Comparison of ENCODE assay signal across 18 mouse cellular contexts in genomic region chr11:62996522-62996898, GRCm38 (mm10). TPM values are rescaled to one million over a fixed set of nuclear protein-coding genes. Genes with fewer than 3 reads are reported as not detected.
A peak's percentile ranks its signal among the peaks of the same experiment; 100 is the strongest.
DNase-seq lines count a peak whose midpoint lies in the region; ATAC-seq and TF ChIP-seq lines count a peak whose summit lies in the region.
"Had no signal": no experiment of that assay in that cellular context is flagged by ENCODE, and none has a peak within 500 bp of the region (broad histone marks: within the 10 kb centered on the region; RNA-seq: fewer than 3 reads in every experiment).

No protein-coding gene starts in this region.

- H3K4me2 ChIP-seq in heart, embryonic 11.5 days = no peak overlapping the region
- H3K4me2 ChIP-seq in limb, embryonic 14.5 days (replicated peaks; ENCODE audit: low read depth, low read length, severe bottlenecking) = no peak overlapping the region
- H3K4me2 ChIP-seq in forebrain, embryonic 11.5 days (ENCODE audit: low read depth, low read length, severe bottlenecking) = no peak overlapping the region
- H3K4me2 ChIP-seq: liver, embryonic 11.5 days; neural tube, embryonic 15.5 days had no signal

- peak overlapping the region; percentile 41; the same call in 1 of the 2 replicates for H3K27ac ChIP-seq in heart, embryonic 11.5 days (ENCODE audit: low read depth, low read length)
- H3K27ac ChIP-seq in limb, embryonic 14.5 days (replicated peaks; ENCODE audit: low read depth, low read length) = peak overlapping the region; percentile 52; the same call in 1 of the 2 replicates
- no peak overlapping the region for H3K27ac ChIP-seq in forebrain, embryonic 11.5 days (ENCODE audit: low read depth, low read length)
- H3K27ac ChIP-seq: left cerebral cortex, adult 2 months; neural tube, embryonic 15.5 days had no signal

- DNase-seq in heart, adult 8-10 months (ENCODE audit: low spot score) = no peak
- DNase-seq in 3T3-L1 (ENCODE audit: low read depth, low spot score) = peak; percentile 53
- DNase-seq in ES-CJ7 (ENCODE audit: low read depth, low spot score) = peak; percentile 58
- DNase-seq in limb, embryonic 14.5 days (ENCODE audit: low spot score) = no peak
- no peak for DNase-seq in cerebellum, postnatal 25 days
- DNase-seq in c-Kit-positive CD71-positive TER-119-positive erythroid progenitor cells, embryonic 14.5 days (ENCODE audit: low spot score) = no peak
- DNase-seq in forebrain, embryonic 11.5 days (ENCODE audit: low spot score) = no peak
- DNase-seq: cerebellum, postnatal 36 days had no signal

- no peak overlapping the region for H3K9ac ChIP-seq in heart, embryonic 11.5 days (ENCODE audit: low read depth, low read length)
- no peak overlapping the region for H3K9ac ChIP-seq in limb, embryonic 14.5 days (ENCODE audit: low read depth, low read length, severe bottlenecking)
- H3K9ac ChIP-seq in forebrain, embryonic 11.5 days (ENCODE audit: low read length) = no peak overlapping the region
- H3K9ac ChIP-seq: neural tube, embryonic 15.5 days had no signal

- no peak for TF ChIP-seq POLR2A in limb, embryonic 14.5 days (IDR thresholded peaks at IDR 0.05; ENCODE audit: borderline replicate concordance, extremely low read depth, insufficient read depth, insufficient read length)

- H3K27me3 ChIP-seq in heart, embryonic 11.5 days (ENCODE audit: control insufficient read depth, insufficient read depth, low read length) = no peaks in the 10 kb centered on the region
- H3K27me3 ChIP-seq in limb, embryonic 14.5 days (ENCODE audit: control insufficient read depth, insufficient read depth, low read length) = no peaks in the 10 kb centered on the region
- H3K27me3 ChIP-seq in forebrain, embryonic 11.5 days (ENCODE audit: control insufficient read depth, insufficient read depth, low read length) = no peaks in the 10 kb centered on the region
- H3K27me3 ChIP-seq: neural tube, embryonic 15.5 days had no signal

- H3K4me3 ChIP-seq in heart, embryonic 11.5 days (ENCODE audit: low read depth, low read length) = no peak overlapping the region
- H3K4me3 ChIP-seq in limb, embryonic 14.5 days (replicated peaks; ENCODE audit: low read length) = no peak overlapping the region
- no peak overlapping the region for H3K4me3 ChIP-seq in forebrain, embryonic 11.5 days (ENCODE audit: low read depth, low read length)
- H3K4me3 ChIP-seq: erythroblast, embryonic 14.5 days; left cerebral cortex, adult 2 months; megakaryocyte, embryonic 14.5 days; neural tube, embryonic 15.5 days had no signal

- ATAC-seq in heart, embryonic 11.5 days (replicated peaks; ENCODE audit: insufficient number of reproducible peaks, low FRiP score, low TSS enrichment) = no peak
- no peak for ATAC-seq in limb, embryonic 14.5 days (ENCODE audit: low FRiP score, low read depth)
- ATAC-seq in forebrain, embryonic 11.5 days (replicated peaks; ENCODE audit: low FRiP score) = no peak

- H3K9me3 ChIP-seq in heart, embryonic 11.5 days (replicated peaks; ENCODE audit: control insufficient read depth, low read length) = no peaks in the 10 kb centered on the region
- no peaks in the 10 kb centered on the region for H3K9me3 ChIP-seq in limb, embryonic 14.5 days (ENCODE audit: control insufficient read depth, low read length)
- H3K9me3 ChIP-seq in forebrain, embryonic 11.5 days (ENCODE audit: control insufficient read depth, low read length) = no peaks in the 10 kb centered on the region
- H3K9me3 ChIP-seq: megakaryocyte, embryonic 14.5 days; neural tube, embryonic 15.5 days had no signal

- H3K36me3 ChIP-seq in heart, embryonic 11.5 days (ENCODE audit: control insufficient read depth, insufficient read depth, low read length) = no peaks in the 10 kb centered on the region
- H3K36me3 ChIP-seq in limb, embryonic 14.5 days (ENCODE audit: control insufficient read depth, insufficient read depth, low read length) = no peaks in the 10 kb centered on the region
- H3K36me3 ChIP-seq in forebrain, embryonic 11.5 days (ENCODE audit: control insufficient read depth, insufficient read depth, low read length) = no peaks in the 10 kb centered on the region
- H3K36me3 ChIP-seq: neural tube, embryonic 15.5 days had no signal

- WGBS in heart, embryonic 11.5 days (ENCODE audit: insufficient replicate concordance) = 51% methylated on average over 4 of the region's 4 CpGs
- 66% methylated on average over 4 of the region's 4 CpGs for WGBS in limb, embryonic 14.5 days
- WGBS in forebrain, embryonic 11.5 days = 92% methylated on average over 4 of the region's 4 CpGs

- H3K4me1 ChIP-seq in heart, embryonic 11.5 days (ENCODE audit: control insufficient read depth, insufficient read depth, low read length) = peaks cover 23% of the 10 kb centered on the region
- peaks cover 31% of the 10 kb centered on the region for H3K4me1 ChIP-seq in limb, embryonic 14.5 days (ENCODE audit: control insufficient read depth, insufficient read depth, low read length)
- H3K4me1 ChIP-seq in forebrain, embryonic 11.5 days (replicated peaks; ENCODE audit: control insufficient read depth, insufficient read depth, low read length) = peaks cover 2% of the 10 kb centered on the region; the same call in 1 of the 2 replicates
- H3K4me1 ChIP-seq: megakaryocyte, embryonic 14.5 days had no signal

RNA-seq across cellular contexts. Expression of gene Cdrt4, which starts 45.5 kb away (rescaled TPM):
- 0.54 TPM in 1 of 2 replicates, not detected in the other for polyA plus RNA-seq in heart, embryonic 11.5 days (2014; fragmentation: Nextera tagmentation; extraction: Ambion mirVana)
- not detected for total RNA-seq in heart, adult 8-10 months (2022)
- 0.52 TPM in 1 of 2 replicates, not detected in the other for polyA plus RNA-seq in limb, embryonic 14.5 days (2012; rRNA removed)
- 0.36 and 0.58 TPM in 2 replicates for polyA plus RNA-seq in limb, embryonic 14.5 days (2014; fragmentation: Nextera tagmentation; extraction: Ambion mirVana)
- polyA plus RNA-seq in forebrain, embryonic 11.5 days (2014; fragmentation: Nextera tagmentation; extraction: Ambion mirVana) = not detected in 2 replicates
- total RNA-seq: heart, postnatal 10 days; left cerebral cortex, adult 2 months had no signal
- polyA plus RNA-seq: erythroblast, embryonic 14.5 days; large intestine, adult 2 months; liver, embryonic 11.5 days; neural tube, embryonic 15.5 days; spleen, adult 2 months; thymus, postnatal 0 days had no signal

Comparison
In these comparisons a context has a peak if more than half of its experiments do, and no peak if none do; other contexts are left out.
1. DNase-seq: peak in 3T3-L1 (single experiment) and ES-CJ7 (single experiment); none in heart, adult 8-10 months (single experiment), limb, embryonic 14.5 days (single experiment), cerebellum, postnatal 25 days (0 of 2), c-Kit-positive CD71-positive TER-119-positive erythroid progenitor cells, embryonic 14.5 days (single experiment) and forebrain, embryonic 11.5 days (single experiment).